24 mouse cellular contexts compared by ENCODE assay signal in genomic region chr2:116015520-116015919, GRCm38 (mm10). TPM values are rescaled to one million over a fixed set of nuclear protein-coding genes. Genes with fewer than 3 reads are reported as not detected.
DNase-seq lines count a peak whose midpoint lies in the region; ATAC-seq and TF ChIP-seq lines count a peak whose summit lies in the region.
"Had no signal": no experiment of that assay in that cellular context is flagged by ENCODE, and none has a peak within 500 bp of the region (broad histone marks: within the 10 kb centered on the region; RNA-seq: fewer than 3 reads in every experiment).

No protein-coding gene starts in this region.

- H3K4me3 ChIP-seq in kidney, adult 2 months (ENCODE audit: insufficient read depth, low read depth, low read length), result no peak overlapping the region
- H3K4me3 ChIP-seq in kidney, embryonic 16.5 days (ENCODE audit: low read length), result no peak overlapping the region
- H3K4me3 ChIP-seq in kidney, embryonic 14.5 days (ENCODE audit: low read length), result no peak overlapping the region
- no peak overlapping the region for H3K4me3 ChIP-seq in ES-E14 (ENCODE audit: insufficient read depth in 1 of 2, low read depth in 1 of 2, low read length in 2 of 2, poor library complexity in 1 of 2, severe bottlenecking in 1 of 2)
- H3K4me3 ChIP-seq in neural tube, embryonic 15.5 days (replicated peaks), result no peak overlapping the region
- H3K4me3 ChIP-seq in forebrain, embryonic 13.5 days, result no peak overlapping the region

- ATAC-seq in kidney, embryonic 16.5 days (ENCODE audit: low FRiP score, low TSS enrichment), result no peak
- ATAC-seq in kidney, embryonic 14.5 days (ENCODE audit: low FRiP score, low TSS enrichment), result 0 out of 2 replicates have a peak, but pooled peaks have one; percentile 16
- ATAC-seq in neural tube, embryonic 15.5 days (ENCODE audit: low FRiP score), result no peak
- ATAC-seq in forebrain, embryonic 13.5 days, result no peak
- ATAC-seq: activated CD4-positive, CD25-positive, alpha-beta regulatory T cell, adult 4 months; CD4-positive, CD25-positive, alpha-beta regulatory T cell, adult 4 months; Patski had no signal

- no peaks in the 10 kb centered on the region for H3K9me3 ChIP-seq in kidney, embryonic 16.5 days (ENCODE audit: low read length)
- no peaks in the 10 kb centered on the region for H3K9me3 ChIP-seq in kidney, embryonic 14.5 days (ENCODE audit: control insufficient read depth, low read length)
- no peaks in the 10 kb centered on the region for H3K9me3 ChIP-seq in ES-E14 (ENCODE audit: control insufficient read depth, insufficient read depth, low read depth, low read length)
- H3K9me3 ChIP-seq in neural tube, embryonic 15.5 days (replicated peaks), result no peaks in the 10 kb centered on the region
- H3K9me3 ChIP-seq in forebrain, embryonic 13.5 days (replicated peaks), result no peaks in the 10 kb centered on the region

- no peak overlapping the region for H3K9ac ChIP-seq in kidney, embryonic 16.5 days (replicated peaks; ENCODE audit: low read length)
- no peak overlapping the region for H3K9ac ChIP-seq in kidney, embryonic 14.5 days (ENCODE audit: low read depth, low read length)
- no peak overlapping the region for H3K9ac ChIP-seq in ES-E14 (ENCODE audit: insufficient read depth, low read depth, low read length, poor library complexity, severe bottlenecking)
- no peak overlapping the region for H3K9ac ChIP-seq in neural tube, embryonic 15.5 days (replicated peaks)
- no peak overlapping the region for H3K9ac ChIP-seq in forebrain, embryonic 13.5 days

- H3K4me1 ChIP-seq in kidney, adult 2 months (ENCODE audit: control insufficient read depth, insufficient read depth, low read length), result peaks cover 12% of the 10 kb centered on the region
- H3K4me1 ChIP-seq in kidney, embryonic 16.5 days (ENCODE audit: insufficient read depth, low read length), result peaks cover 27% of the 10 kb centered on the region
- H3K4me1 ChIP-seq in kidney, embryonic 14.5 days (ENCODE audit: control insufficient read depth, insufficient read depth, low read length), result peaks cover 27% of the 10 kb centered on the region
- H3K4me1 ChIP-seq in ES-E14 (ENCODE audit: control insufficient read depth in 2 of 2, insufficient read depth in 2 of 2, low read length in 2 of 2, poor library complexity in 1 of 2), result peaks cover 4 to 9% of the 10 kb centered on the region in 2 experiments; a peak in 2 of 4 replicates
- peaks cover 23% of the 10 kb centered on the region for H3K4me1 ChIP-seq in neural tube, embryonic 15.5 days
- peaks cover 37% of the 10 kb centered on the region for H3K4me1 ChIP-seq in forebrain, embryonic 13.5 days

- no peak for TF ChIP-seq POLR2A in kidney, adult 2 months (IDR thresholded peaks at IDR 0.05; ENCODE audit: low read depth, low read length)

- no peaks in the 10 kb centered on the region for H3K27me3 ChIP-seq in kidney, adult 2 months (replicated peaks; ENCODE audit: control insufficient read depth, insufficient read depth, low read length)
- H3K27me3 ChIP-seq in kidney, embryonic 16.5 days (ENCODE audit: insufficient read depth, low read length), result no peaks in the 10 kb centered on the region
- H3K27me3 ChIP-seq in kidney, embryonic 14.5 days (ENCODE audit: control insufficient read depth, insufficient read depth, low read length), result no peaks in the 10 kb centered on the region
- H3K27me3 ChIP-seq in neural tube, embryonic 15.5 days (replicated peaks), result no peaks in the 10 kb centered on the region
- no peaks in the 10 kb centered on the region for H3K27me3 ChIP-seq in forebrain, embryonic 13.5 days
- H3K27me3 ChIP-seq: CH12.LX, Patski had no signal

- no peak overlapping the region for H3K27ac ChIP-seq in kidney, adult 2 months (ENCODE audit: insufficient read depth, low read depth, low read length)
- H3K27ac ChIP-seq in kidney, embryonic 16.5 days (ENCODE audit: low read length), result no peak overlapping the region
- no peak overlapping the region for H3K27ac ChIP-seq in kidney, embryonic 14.5 days (ENCODE audit: low read depth, low read length)
- H3K27ac ChIP-seq in ES-E14 (ENCODE audit: insufficient read depth, low read depth, low read length, poor library complexity, severe bottlenecking), result no peak overlapping the region
- no peak overlapping the region for H3K27ac ChIP-seq in neural tube, embryonic 15.5 days (replicated peaks)
- no peak overlapping the region for H3K27ac ChIP-seq in forebrain, embryonic 13.5 days

- 51% methylated on average over 10 of the region's 10 CpGs for WGBS in kidney, adult 2 months
- 53% methylated on average over 10 of the region's 10 CpGs for WGBS in kidney, embryonic 16.5 days
- WGBS in kidney, embryonic 14.5 days, result 53% methylated on average over 10 of the region's 10 CpGs
- WGBS in neural tube, embryonic 15.5 days, result 62% methylated on average over 10 of the region's 10 CpGs
- WGBS in forebrain, embryonic 13.5 days, result 74% methylated on average over 10 of the region's 10 CpGs

- peaks cover 2% of the 10 kb centered on the region; the same call in 1 of the 2 replicates for H3K36me3 ChIP-seq in kidney, adult 2 months (ENCODE audit: control insufficient read depth, insufficient read depth, low read length)
- peaks cover 9% of the 10 kb centered on the region for H3K36me3 ChIP-seq in kidney, embryonic 16.5 days (ENCODE audit: insufficient read depth, low read length)
- H3K36me3 ChIP-seq in kidney, embryonic 14.5 days (ENCODE audit: control insufficient read depth, insufficient read depth, low read length), result peaks cover 39% of the 10 kb centered on the region
- no peaks in the 10 kb centered on the region for H3K36me3 ChIP-seq in ES-E14 (ENCODE audit: control insufficient read depth, insufficient read depth, low read length, poor library complexity, severe bottlenecking)
- no peaks in the 10 kb centered on the region for H3K36me3 ChIP-seq in neural tube, embryonic 15.5 days
- H3K36me3 ChIP-seq in forebrain, embryonic 13.5 days (ENCODE audit: poor library complexity, severe bottlenecking), result peaks cover 22% of the 10 kb centered on the region
- H3K36me3 ChIP-seq: G1E had no signal

- DNase-seq in kidney, adult 2 months, result peak; percentile 37
- DNase-seq in kidney, adult 18-20 months, result no peak
- DNase-seq in ES-E14 (ENCODE audit: low read depth, low spot score) (no peak), R1 (ENCODE audit: low read depth, low spot score) (peak; percentile 14)
- DNase-seq: adrenal gland, adult 2 months; adrenal gland, adult 8-10 months; adrenal gland, postnatal 10 days; adrenal gland, postnatal 14 days; adrenal gland, postnatal 25 days; adrenal gland, postnatal 36 days; B cell, adult 2 months; cerebellum, adult 11 months; cerebellum, adult 11-12 months; cerebellum, adult 18-20 months; cerebellum, adult 2 months had no signal

- in situ Hi-C loops in ES-E14 (cut with MboI; ENCODE audit: low sequenced_read_pairs in 2 of 2, unreplicated experiment in 2 of 2), result no loop called here

- no peak overlapping the region for H3K4me2 ChIP-seq in kidney, embryonic 16.5 days (replicated peaks; ENCODE audit: low read depth, low read length)
- H3K4me2 ChIP-seq in kidney, embryonic 14.5 days (replicated peaks; ENCODE audit: low read depth, low read length), result no peak overlapping the region
- no peak overlapping the region for H3K4me2 ChIP-seq in neural tube, embryonic 15.5 days
- no peak overlapping the region for H3K4me2 ChIP-seq in forebrain, embryonic 13.5 days

- TF ChIP-seq CTCF in kidney, adult 2 months (conservative IDR thresholded peaks at IDR 0.05; ENCODE audit: insufficient read depth, insufficient read length, low read depth, low read length), result no peak

TF ChIP-seq in ES-E14, 5 proteins besides CTCF, POLR2A, EP300 and RAD21:
- TF ChIP-seq CHD2 (IDR thresholded peaks at IDR 0.05; ENCODE audit: low read depth, low read length) (no peak), ZC3H11A (IDR thresholded peaks at IDR 0.05; ENCODE audit: borderline replicate concordance, low read depth, low read length) (no peak), ZNF384 (IDR thresholded peaks at IDR 0.05; ENCODE audit: low read depth, low read length) (no peak), MAFK (IDR thresholded peaks at IDR 0.05; ENCODE audit: insufficient read depth, low read depth, low read length) (peak; percentile 60)
TF ChIP-seq in ES-E14: peak in this region for 1.

RNA-seq across cellular contexts. Expression of gene Meis2, which starts 50.1 kb away (rescaled TPM):
- polyA plus RNA-seq in kidney, adult 2 months (2012; rRNA removed), result 28.5 and 32.2 TPM in 2 replicates
- 72.6 and 90.3 TPM in 2 replicates for polyA plus RNA-seq in kidney, embryonic 16.5 days (2015; fragmentation: Nextera tagmentation; extraction: Ambion mirVana)
- 111 and 112 TPM in 2 replicates for polyA plus RNA-seq in kidney, embryonic 14.5 days (2014; fragmentation: Nextera tagmentation; extraction: Ambion mirVana)
- 2.1 and 12.4 TPM in 2 replicates for total RNA-seq in ES-E14 (2012; rRNA removed)
- 74.4 and 95.5 TPM in 2 replicates for polyA plus RNA-seq in neural tube, embryonic 15.5 days (2015; fragmentation: Nextera tagmentation; extraction: Ambion mirVana)
- 128 and 130 TPM in 2 replicates for polyA plus RNA-seq in forebrain, embryonic 13.5 days (2015; fragmentation: Nextera tagmentation; extraction: Ambion mirVana)
- total RNA-seq: CH12.LX had no signal
- polyA plus RNA-seq: CD4-positive, CD25-positive, alpha-beta regulatory T cell, adult 4 months had no signal

Comparison
In these comparisons a context has a peak if more than half of its experiments do, and no peak if none do; other contexts are left out.
1. DNase-seq: peak in kidney, adult 2 months (single experiment) and R1 (single experiment); none in kidney, adult 18-20 months (single experiment) and ES-E14 (single experiment).